Mouse (Mus musculus): Measurements from ENCODE around the gene Gm17019.
"Not testable (repeated sequence)": the region's sequence is repeated elsewhere in the genome, so short reads cannot be mapped to it uniquely, and the experiment has no call there.

GRCm38 (mm10) chr5:15004569-15005562 is 27.9 kb downstream of the Gm17019 start:
- not testable (repeated sequence) for TF ChIP-seq CTCF (IDR thresholded peaks at IDR 0.05; ENCODE audit: low read depth, low read length); POLR2A (IDR thresholded peaks at IDR 0.05; ENCODE audit: insufficient read depth, low read length); EP300 (IDR thresholded peaks at IDR 0.05; ENCODE audit: insufficient read depth, low read depth, low read length)
